Mouse (Mus musculus): ENCODE measurements around the gene Csrnp3.

GRCm38 (mm10) chr2:65896542-65896941, 51.0 kb downstream of the Csrnp3 start:
- TF ChIP-seq POLR2A (IDR thresholded peaks at IDR 0.05; ENCODE audit: low read depth, low read length) (no peak), CTCF (IDR thresholded peaks at IDR 0.05; ENCODE audit: borderline replicate concordance, insufficient read depth, low read length) (no peak)
